ENCODE assay signal across 10 mouse cellular contexts in genomic region chr16:96221491-96221890, GRCm38 (mm10). TPM values are rescaled to one million over a fixed set of nuclear protein-coding genes. Genes with fewer than 3 reads are reported as not detected.
DNase-seq lines count a peak whose midpoint lies in the region; TF ChIP-seq lines count a peak whose summit lies in the region.
"Had no signal": no experiment of that assay in that cellular context is flagged by ENCODE, and none has a peak within 500 bp of the region (broad histone marks: within the 10 kb centered on the region; RNA-seq: fewer than 3 reads in every experiment).

No protein-coding gene starts in this region.

- peaks cover 12% of the 10 kb centered on the region for H3K4me1 ChIP-seq in cerebellum, adult 2 months (ENCODE audit: control insufficient read depth, insufficient read depth, low read length)
- H3K4me1 ChIP-seq: kidney, embryonic 15.5 days had no signal

- no peak overlapping the region for H3K4me3 ChIP-seq in cerebellum, adult 2 months (replicated peaks; ENCODE audit: insufficient read depth, low read depth, low read length)
- H3K4me3 ChIP-seq: kidney, embryonic 15.5 days had no signal

- 9% methylated on average over 5 of the region's 5 CpGs for WGBS in cerebellum, adult 2 months

- peak; percentile 28; the same call in 1 of the 2 replicates for TF ChIP-seq CTCF in cerebellum, adult 2 months (IDR thresholded peaks at IDR 0.05; ENCODE audit: borderline replicate concordance, insufficient read depth, low read depth, low read length)

- no peaks in the 10 kb centered on the region for H3K27me3 ChIP-seq in cerebellum, adult 2 months (ENCODE audit: control insufficient read depth, insufficient read depth, low read length)
- H3K27me3 ChIP-seq: kidney, embryonic 15.5 days had no signal

- DNase-seq in MN1 (ENCODE audit: low spot score) = peak; percentile 37
- peak; percentile 42 to 73 for DNase-seq in cerebellum, adult 2 months
- DNase-seq in gastrocnemius, postnatal 36 days = peak; percentile 43 to 67
- peak; percentile 47 to 52 for DNase-seq in heart, postnatal 36 days
- no peak for DNase-seq in right cerebral cortex, postnatal 10 days (ENCODE audit: low spot score in 2 of 2)
- no peak for DNase-seq in layer of hippocampus, postnatal 36 days
- no peak for DNase-seq in layer of hippocampus, adult 8-10 months (ENCODE audit: low spot score in 2 of 2)
- DNase-seq: thymus, adult 18-20 months had no signal

- TF ChIP-seq POLR2A in cerebellum, adult 2 months (IDR thresholded peaks at IDR 0.05; ENCODE audit: borderline replicate concordance, insufficient read depth, low read length) = no peak

- no peak overlapping the region for H3K27ac ChIP-seq in cerebellum, adult 2 months (ENCODE audit: insufficient read depth, low read length)
- H3K27ac ChIP-seq: kidney, embryonic 15.5 days had no signal

- intact Hi-C loops in gastrocnemius, postnatal 36 days (cut with DNase I) = no loop called here
- intact Hi-C loops in heart, postnatal 36 days (cut with DNase I) = no loop called here

RNA-seq across cellular contexts. Expression of gene B3galt5, which starts 14.1 kb away (rescaled TPM):
- polyA plus RNA-seq in cerebellum, adult 2 months (2012; rRNA removed) = 32.1 and 38.6 TPM in 2 replicates
- total RNA-seq in gastrocnemius, postnatal 36 days (2021) = under 1 TPM; 0.05 to 0.07 TPM
- total RNA-seq in heart, postnatal 36 days (2021) = not detected
- 10 to 100 TPM; 48.7 to 57.1 TPM for total RNA-seq in layer of hippocampus, postnatal 36 days (2021)
- 10 to 100 TPM; 55.0 to 58.0 (median 56.9) TPM for total RNA-seq in layer of hippocampus, adult 8-10 months (2022)

RNA-seq across cellular contexts. Expression of gene Sh3bgr, which starts 21.2 kb away (rescaled TPM):
- 38.3 and 54.5 TPM in 2 replicates for polyA plus RNA-seq in cerebellum, adult 2 months (2012; rRNA removed)
- 1,000 to 10,000 TPM in 1 of 2 experiments, 100 to 1,000 TPM in 1; 882 to 1,236 TPM for total RNA-seq in gastrocnemius, postnatal 36 days (2021)
- 100 to 1,000 TPM; 335 to 411 TPM for total RNA-seq in heart, postnatal 36 days (2021)
- total RNA-seq in layer of hippocampus, postnatal 36 days (2021) = 1 to 10 TPM; 2.2 to 2.9 TPM
- total RNA-seq in layer of hippocampus, adult 8-10 months (2022) = 1 to 10 TPM; 1.8 to 2.4 (median 2.2) TPM
- total RNA-seq: hematopoietic stem cell, adult 5-6 weeks had no signal

RNA-seq across cellular contexts. Expression of gene Lca5l, which starts 29.4 kb away (rescaled TPM):
- 2.1 and 2.5 TPM in 2 replicates for polyA plus RNA-seq in cerebellum, adult 2 months (2012; rRNA removed)
- under 1 TPM; 0.48 to 0.62 TPM for total RNA-seq in gastrocnemius, postnatal 36 days (2021)
- total RNA-seq in heart, postnatal 36 days (2021) = under 1 TPM; 0.38 to 0.53 TPM
- total RNA-seq in layer of hippocampus, postnatal 36 days (2021) = 1 to 10 TPM; 1.6 to 1.7 TPM
- 1 to 10 TPM; 1.8 to 3.0 (median 2.5) TPM for total RNA-seq in layer of hippocampus, adult 8-10 months (2022)

Comparison
In these comparisons a context has a peak if more than half of its experiments do, and no peak if none do; other contexts are left out.
1. DNase-seq: peak in MN1 (single experiment), cerebellum, adult 2 months (2 of 2), gastrocnemius, postnatal 36 days (2 of 2) and heart, postnatal 36 days (2 of 2); none in right cerebral cortex, postnatal 10 days (0 of 2), layer of hippocampus, postnatal 36 days (0 of 2) and layer of hippocampus, adult 8-10 months (0 of 2).
2. RNA of gene B3galt5, which starts 14.1 kb away (total RNA-seq): 55.0 to 58.0 TPM in layer of hippocampus, adult 8-10 months and 48.7 to 57.1 TPM in layer of hippocampus, postnatal 36 days; 0.05 to 0.07 TPM in gastrocnemius, postnatal 36 days and not detected in heart, postnatal 36 days; every median in the first group is over 10 times any median in the second.
3. RNA of gene Sh3bgr, which starts 21.2 kb away (total RNA-seq): 882 to 1,236 TPM in gastrocnemius, postnatal 36 days and 335 to 411 TPM in heart, postnatal 36 days; 2.2 to 2.9 TPM in layer of hippocampus, postnatal 36 days and 1.8 to 2.4 TPM in layer of hippocampus, adult 8-10 months; every median in the first group is over 10 times any median in the second.